Comparison of ENCODE assay signal across 16 mouse cellular contexts in genomic region chr3:10081336-10081735, GRCm38 (mm10).
"Had no signal": no experiment of that assay in that cellular context is flagged by ENCODE, and none has a peak within 500 bp of the region (broad histone marks: within the 10 kb centered on the region; RNA-seq: fewer than 3 reads in every experiment).

No protein-coding gene starts in this region.

- H3K27me3 ChIP-seq: lung, embryonic 15.5 days; midbrain, embryonic 13.5 days; midbrain, embryonic 15.5 days; neural tube, embryonic 13.5 days; stomach, embryonic 15.5 days had no signal

- H3K9me3 ChIP-seq: lung, embryonic 15.5 days; megakaryocyte, embryonic 14.5 days; midbrain, embryonic 13.5 days; midbrain, embryonic 15.5 days; neural tube, embryonic 13.5 days; stomach, embryonic 15.5 days had no signal

- DNase-seq: lung, adult 2 months; lung, postnatal 14 days; lung, postnatal 36 days; right cerebral cortex, postnatal 14 days; thymus, adult 2 months; thymus, postnatal 25 days; thymus, postnatal 4 days had no signal

- H3K4me2 ChIP-seq: lung, embryonic 15.5 days; midbrain, embryonic 11.5 days; midbrain, embryonic 13.5 days; midbrain, embryonic 15.5 days; neural tube, embryonic 13.5 days; stomach, embryonic 15.5 days had no signal

- H3K4me1 ChIP-seq: lung, embryonic 15.5 days; midbrain, embryonic 13.5 days; midbrain, embryonic 15.5 days; stomach, embryonic 15.5 days had no signal

- H3K27ac ChIP-seq: lung, embryonic 15.5 days; macrophage; midbrain, embryonic 13.5 days; midbrain, embryonic 15.5 days; stomach, embryonic 15.5 days had no signal

- H3K4me3 ChIP-seq: lung, embryonic 15.5 days; megakaryocyte, embryonic 14.5 days; midbrain, embryonic 13.5 days; midbrain, embryonic 15.5 days; neural tube, embryonic 13.5 days; stomach, embryonic 15.5 days had no signal

- ATAC-seq: lung, postnatal 0 days; midbrain, embryonic 13.5 days had no signal

- H3K36me3 ChIP-seq: lung, embryonic 15.5 days; midbrain, embryonic 13.5 days; midbrain, embryonic 15.5 days; neural tube, embryonic 13.5 days; stomach, embryonic 15.5 days had no signal

- H3K9ac ChIP-seq: lung, embryonic 15.5 days; midbrain, embryonic 13.5 days; midbrain, embryonic 15.5 days; neural tube, embryonic 13.5 days; stomach, embryonic 15.5 days had no signal
